Mouse (Mus musculus): ENCODE data around the gene Erlin1. TPM values are rescaled to one million over a fixed set of nuclear protein-coding genes. Genes with fewer than 3 reads are reported as not detected.

Gene Erlin1
- polyA plus RNA-seq, 1 experiment from 2014 or later = 38.9 TPM

DNA sequence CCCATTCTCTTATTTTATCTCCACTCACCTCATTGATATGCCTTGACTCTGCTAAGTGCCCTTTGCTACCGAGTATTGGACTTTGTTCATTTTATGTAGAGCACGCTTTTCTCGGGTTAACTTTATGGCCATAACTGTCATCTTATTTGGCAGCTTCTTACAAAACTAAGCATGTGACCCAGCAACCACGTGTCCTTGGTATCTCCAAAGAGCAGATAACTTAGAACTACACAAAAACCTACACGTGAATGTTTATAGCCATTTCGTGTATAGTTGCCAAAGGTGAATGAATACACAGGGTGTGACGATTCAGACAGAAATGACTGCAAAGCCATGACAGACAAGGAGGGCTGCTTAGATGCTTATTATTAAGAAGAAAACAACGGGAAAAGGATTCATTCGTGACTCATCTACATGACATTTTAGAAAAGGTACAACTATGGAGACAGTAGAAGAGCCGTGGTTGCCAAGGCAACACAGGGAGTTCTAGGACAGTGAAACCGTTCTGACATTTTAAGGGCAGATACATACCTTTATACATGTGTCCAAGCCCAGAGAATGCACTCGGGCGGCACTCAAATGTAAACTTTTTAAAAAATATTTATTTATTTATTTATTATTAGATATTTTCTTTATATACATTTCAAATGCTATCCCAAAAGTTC, 44.5 kb downstream of the Erlin1 start:
- H3K27ac ChIP-seq (ENCODE audit: low read length) = no peak overlapping the region
- H3K4me2 ChIP-seq (replicated peaks; ENCODE audit: low read depth, low read length) = no peak overlapping the region
- no peak overlapping the region for H3K9ac ChIP-seq (replicated peaks; ENCODE audit: low read depth, low read length)
- H3K27me3 ChIP-seq (ENCODE audit: control insufficient read depth, insufficient read depth, low read length) = no peaks in the 10 kb centered on the region
- WGBS = 85% methylated on average over 13 of the region's 13 CpGs
- ATAC-seq (ENCODE audit: insufficient number of reproducible peaks, insufficient read depth, low FRiP score, low read depth) = no peak
- no peak overlapping the region for H3K4me3 ChIP-seq (ENCODE audit: low read depth, low read length)
- no peaks in the 10 kb centered on the region for H3K9me3 ChIP-seq (ENCODE audit: control insufficient read depth, low read depth, low read length)
- no peaks in the 10 kb centered on the region for H3K4me1 ChIP-seq (ENCODE audit: control insufficient read depth, insufficient read depth, low read length)
- H3K36me3 ChIP-seq (ENCODE audit: control insufficient read depth, insufficient read depth, low read length) = no peaks in the 10 kb centered on the region

- WGBS = 73% methylated on average over 5 of the region's 5 CpGs
- Histone ChIP-seq H3K4me3 (ENCODE audit: low read depth, low read length) (no peak overlapping the region), H3K4me2 (replicated peaks; ENCODE audit: low read depth, low read length) (no peak overlapping the region), H3K36me3 (ENCODE audit: control insufficient read depth, insufficient read depth, low read length) (no peaks in the 10 kb centered on the region), H3K27ac (ENCODE audit: low read length) (no peak overlapping the region), H3K9me3 (ENCODE audit: control insufficient read depth, low read depth, low read length) (no peaks in the 10 kb centered on the region), H3K4me1 (ENCODE audit: control insufficient read depth, insufficient read depth, low read length) (no peaks in the 10 kb centered on the region), H3K9ac (replicated peaks; ENCODE audit: low read depth, low read length) (no peak overlapping the region), H3K27me3 (ENCODE audit: control insufficient read depth, insufficient read depth, low read length) (no peaks in the 10 kb centered on the region)
- ATAC-seq (ENCODE audit: insufficient number of reproducible peaks, insufficient read depth, low FRiP score, low read depth) = no peak
Observed at GRCm38 (mm10) chr19:44023066-44023465, 46.5 kb downstream of the Erlin1 start.

- Histone ChIP-seq H3K4me1 (ENCODE audit: control insufficient read depth, insufficient read depth, low read length) (peaks cover 4% of the 10 kb centered on the region; the same call in 1 of the 2 replicates), H3K4me3 (ENCODE audit: low read depth, low read length) (no peak overlapping the region), H3K36me3 (ENCODE audit: control insufficient read depth, insufficient read depth, low read length) (no peaks in the 10 kb centered on the region), H3K4me2 (replicated peaks; ENCODE audit: low read depth, low read length) (no peak overlapping the region), H3K27ac (ENCODE audit: low read length) (no peak overlapping the region), H3K27me3 (ENCODE audit: control insufficient read depth, insufficient read depth, low read length) (no peaks in the 10 kb centered on the region), H3K9me3 (ENCODE audit: control insufficient read depth, low read depth, low read length) (no peaks in the 10 kb centered on the region), H3K9ac (replicated peaks; ENCODE audit: low read depth, low read length) (no peak overlapping the region)
- no peak for ATAC-seq (ENCODE audit: insufficient number of reproducible peaks, insufficient read depth, low FRiP score, low read depth)
- WGBS = 81% methylated on average over 4 of the region's 4 CpGs
Observed at GRCm38 (mm10) chr19:44021502-44021901, 48.1 kb downstream of the Erlin1 start.

DNA sequence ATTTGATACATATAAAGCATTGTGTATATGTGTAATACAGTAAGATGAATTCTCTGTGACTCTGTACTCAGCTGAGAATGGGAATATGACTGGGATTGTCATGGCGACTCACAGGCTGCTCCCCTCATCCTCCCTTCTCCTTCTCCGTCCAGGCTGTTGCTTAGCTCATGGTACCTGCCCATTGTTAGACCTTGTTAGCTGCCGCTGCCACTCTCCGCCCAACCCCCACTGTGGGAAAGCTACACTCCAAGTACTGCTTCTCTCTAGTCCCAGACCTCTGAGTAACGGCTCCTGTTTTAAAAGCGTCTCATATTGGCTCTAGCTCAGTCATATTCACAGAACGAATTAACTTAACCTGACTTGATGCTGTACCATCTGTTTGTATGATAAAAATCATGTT, 49.8 kb downstream of the Erlin1 start:
- Histone ChIP-seq H3K4me1 (ENCODE audit: control insufficient read depth, insufficient read depth, low read length) (peaks cover 4% of the 10 kb centered on the region; the same call in 1 of the 2 replicates), H3K9me3 (ENCODE audit: control insufficient read depth, low read depth, low read length) (no peaks in the 10 kb centered on the region), H3K9ac (replicated peaks; ENCODE audit: low read depth, low read length) (no peak overlapping the region), H3K36me3 (ENCODE audit: control insufficient read depth, insufficient read depth, low read length) (no peaks in the 10 kb centered on the region), H3K27ac (ENCODE audit: low read length) (no peak overlapping the region), H3K4me3 (ENCODE audit: low read depth, low read length) (no peak overlapping the region), H3K4me2 (replicated peaks; ENCODE audit: low read depth, low read length) (no peak overlapping the region), H3K27me3 (ENCODE audit: control insufficient read depth, insufficient read depth, low read length) (no peaks in the 10 kb centered on the region)
- WGBS = 48% methylated on average over 7 of the region's 7 CpGs
- no peak for ATAC-seq (ENCODE audit: insufficient number of reproducible peaks, insufficient read depth, low FRiP score, low read depth)

DNA sequence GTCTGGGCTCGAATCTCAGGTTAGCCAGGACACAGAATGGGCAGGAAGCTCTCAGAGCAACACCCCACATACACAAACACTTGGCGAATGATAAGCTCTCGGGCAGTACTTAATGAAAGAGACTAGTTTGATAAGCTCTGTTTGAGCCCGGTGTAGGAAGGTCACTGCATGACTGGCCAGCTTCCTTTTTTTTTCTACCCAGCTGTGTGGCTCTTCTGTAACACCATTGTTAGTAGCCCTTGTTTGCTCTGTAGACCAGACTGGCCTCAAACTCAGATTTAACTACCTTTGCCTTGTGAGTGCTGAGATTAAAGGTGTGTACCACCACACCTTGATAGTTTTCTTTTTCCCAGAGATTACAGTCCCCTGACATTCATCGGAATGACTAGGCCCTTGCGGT, 55.7 kb downstream of the Erlin1 start:
- no peak overlapping the region for H3K9ac ChIP-seq (replicated peaks; ENCODE audit: low read depth, low read length)
- H3K4me1 ChIP-seq (ENCODE audit: control insufficient read depth, insufficient read depth, low read length) = peaks cover 4% of the 10 kb centered on the region; the same call in 1 of the 2 replicates
- no peak overlapping the region for H3K27ac ChIP-seq (ENCODE audit: low read length)
- 63% methylated on average over 6 of the region's 6 CpGs for WGBS
- H3K9me3 ChIP-seq (ENCODE audit: control insufficient read depth, low read depth, low read length) = no peaks in the 10 kb centered on the region
- H3K36me3 ChIP-seq (ENCODE audit: control insufficient read depth, insufficient read depth, low read length) = no peaks in the 10 kb centered on the region
- H3K27me3 ChIP-seq (ENCODE audit: control insufficient read depth, insufficient read depth, low read length) = no peaks in the 10 kb centered on the region
- no peak overlapping the region for H3K4me3 ChIP-seq (ENCODE audit: low read depth, low read length)
- ATAC-seq (ENCODE audit: insufficient number of reproducible peaks, insufficient read depth, low FRiP score, low read depth) = peak; percentile 89
- H3K4me2 ChIP-seq (replicated peaks; ENCODE audit: low read depth, low read length) = no peak overlapping the region

DNA sequence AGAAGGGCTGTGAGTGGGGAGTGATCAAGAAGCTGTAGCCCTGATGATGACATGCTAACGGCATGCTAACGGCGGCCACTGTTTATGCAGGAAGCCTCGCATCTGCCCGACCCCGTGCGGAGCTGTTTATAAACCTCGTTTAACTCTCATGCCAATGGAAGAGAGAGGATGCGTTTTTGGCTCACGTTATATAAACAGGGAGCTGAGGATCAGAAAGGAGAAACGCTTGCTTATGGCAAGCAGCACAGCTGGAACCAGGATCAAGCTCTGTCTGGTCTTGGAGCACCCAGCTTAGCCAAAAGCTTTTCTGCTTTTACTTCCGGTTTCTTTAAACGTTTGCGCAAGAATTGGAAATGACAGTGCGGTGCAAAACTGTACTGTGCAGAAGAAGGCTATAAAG, 60.8 kb downstream of the Erlin1 start:
- no peaks in the 10 kb centered on the region for H3K9me3 ChIP-seq (ENCODE audit: control insufficient read depth, low read depth, low read length)
- no peaks in the 10 kb centered on the region for H3K4me1 ChIP-seq (ENCODE audit: control insufficient read depth, insufficient read depth, low read length)
- H3K9ac ChIP-seq (replicated peaks; ENCODE audit: low read depth, low read length) = no peak overlapping the region
- ATAC-seq (ENCODE audit: insufficient number of reproducible peaks, insufficient read depth, low FRiP score, low read depth) = no peak
- 26% methylated on average over 15 of the region's 15 CpGs for WGBS
- no peaks in the 10 kb centered on the region for H3K27me3 ChIP-seq (ENCODE audit: control insufficient read depth, insufficient read depth, low read length)
- H3K36me3 ChIP-seq (ENCODE audit: control insufficient read depth, insufficient read depth, low read length) = no peaks in the 10 kb centered on the region
- no peak overlapping the region for H3K4me2 ChIP-seq (replicated peaks; ENCODE audit: low read depth, low read length)
- H3K4me3 ChIP-seq (ENCODE audit: low read depth, low read length) = no peak overlapping the region
- no peak overlapping the region for H3K27ac ChIP-seq (ENCODE audit: low read length)

DNA sequence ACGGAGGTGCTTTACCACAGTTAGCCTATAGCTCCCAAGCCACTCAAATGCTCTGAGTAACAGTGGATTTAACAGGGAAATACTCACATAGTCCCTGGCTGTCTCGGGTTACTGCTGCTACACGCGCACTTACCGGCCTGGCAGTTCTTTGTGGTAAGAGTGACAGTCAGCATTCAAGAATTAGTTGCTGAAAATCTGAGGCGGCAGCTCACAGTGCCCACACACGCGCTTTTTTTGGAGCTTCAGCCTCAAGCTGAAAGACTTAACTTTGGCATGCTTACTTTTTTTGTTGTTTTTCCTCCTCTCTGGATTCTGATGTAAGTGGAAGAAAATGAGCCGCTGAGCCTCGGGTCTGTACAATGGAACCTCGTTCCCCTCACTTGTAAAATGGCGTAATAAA, 62.4 kb downstream of the Erlin1 start:
- H3K4me2 ChIP-seq (replicated peaks; ENCODE audit: low read depth, low read length) = no peak overlapping the region
- H3K9me3 ChIP-seq (ENCODE audit: control insufficient read depth, low read depth, low read length) = no peaks in the 10 kb centered on the region
- no peak overlapping the region for H3K9ac ChIP-seq (replicated peaks; ENCODE audit: low read depth, low read length)
- no peaks in the 10 kb centered on the region for H3K36me3 ChIP-seq (ENCODE audit: control insufficient read depth, insufficient read depth, low read length)
- no peaks in the 10 kb centered on the region for H3K27me3 ChIP-seq (ENCODE audit: control insufficient read depth, insufficient read depth, low read length)
- no peak overlapping the region for H3K4me3 ChIP-seq (ENCODE audit: low read depth, low read length)
- no peak for ATAC-seq (ENCODE audit: insufficient number of reproducible peaks, insufficient read depth, low FRiP score, low read depth)
- no peak overlapping the region for H3K27ac ChIP-seq (ENCODE audit: low read length)
- 62% methylated on average over 12 of the region's 12 CpGs for WGBS
- no peaks in the 10 kb centered on the region for H3K4me1 ChIP-seq (ENCODE audit: control insufficient read depth, insufficient read depth, low read length)

GRCm38 (mm10) chr19:44005025-44005424, 64.6 kb downstream of the Erlin1 start:
- no peaks in the 10 kb centered on the region for H3K4me1 ChIP-seq (ENCODE audit: control insufficient read depth, insufficient read depth, low read length)
- ATAC-seq (ENCODE audit: insufficient number of reproducible peaks, insufficient read depth, low FRiP score, low read depth) = no peak
- 53% methylated on average over 4 of the region's 4 CpGs for WGBS

DNA sequence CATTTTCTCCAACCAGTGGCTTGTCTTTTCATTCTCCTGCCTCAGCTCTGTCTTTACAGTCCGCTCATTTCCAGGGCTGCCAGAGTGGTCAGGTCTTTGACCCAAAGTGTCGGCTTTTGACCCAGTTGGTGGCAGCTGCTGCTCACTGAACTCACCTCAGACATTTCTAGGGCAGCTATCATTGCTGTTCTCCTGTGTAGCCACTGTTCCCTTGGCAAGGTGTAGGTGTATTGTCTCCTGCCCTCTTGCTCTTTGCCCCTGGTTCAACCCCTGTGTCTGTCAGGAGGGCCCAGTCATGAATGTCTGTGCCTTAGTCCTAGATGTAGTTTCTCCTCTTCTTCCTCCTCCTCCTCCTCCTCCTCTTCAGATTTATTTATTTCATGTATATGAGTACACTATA, 65.3 kb downstream of the Erlin1 start:
- no peak for ATAC-seq (ENCODE audit: insufficient number of reproducible peaks, insufficient read depth, low FRiP score, low read depth)
- Histone ChIP-seq H3K4me3 (ENCODE audit: low read depth, low read length) (no peak overlapping the region), H3K4me2 (replicated peaks; ENCODE audit: low read depth, low read length) (no peak overlapping the region), H3K9ac (replicated peaks; ENCODE audit: low read depth, low read length) (no peak overlapping the region), H3K4me1 (ENCODE audit: control insufficient read depth, insufficient read depth, low read length) (no peaks in the 10 kb centered on the region), H3K9me3 (ENCODE audit: control insufficient read depth, low read depth, low read length) (no peaks in the 10 kb centered on the region), H3K27ac (ENCODE audit: low read length) (no peak overlapping the region), H3K36me3 (ENCODE audit: control insufficient read depth, insufficient read depth, low read length) (no peaks in the 10 kb centered on the region), H3K27me3 (ENCODE audit: control insufficient read depth, insufficient read depth, low read length) (no peaks in the 10 kb centered on the region)
- 98% methylated on average over 2 of the region's 2 CpGs for WGBS

More at GRCm38 (mm10) chr19:44005025-44005424, 64.6 kb downstream of the Erlin1 start:
- no peak overlapping the region for H3K9ac ChIP-seq (replicated peaks; ENCODE audit: low read depth, low read length)
- H3K27me3 ChIP-seq (ENCODE audit: control insufficient read depth, insufficient read depth, low read length) = no peaks in the 10 kb centered on the region
- H3K36me3 ChIP-seq (ENCODE audit: control insufficient read depth, insufficient read depth, low read length) = no peaks in the 10 kb centered on the region
- H3K4me3 ChIP-seq (ENCODE audit: low read depth, low read length) = no peak overlapping the region
- no peaks in the 10 kb centered on the region for H3K9me3 ChIP-seq (ENCODE audit: control insufficient read depth, low read depth, low read length)
- no peak overlapping the region for H3K27ac ChIP-seq (ENCODE audit: low read length)
- H3K4me2 ChIP-seq (replicated peaks; ENCODE audit: low read depth, low read length) = no peak overlapping the region

Measured in stomach, embryonic 14.5 days (tissue).